38 mouse cellular contexts compared by ENCODE assay signal in the genomic region with DNA sequence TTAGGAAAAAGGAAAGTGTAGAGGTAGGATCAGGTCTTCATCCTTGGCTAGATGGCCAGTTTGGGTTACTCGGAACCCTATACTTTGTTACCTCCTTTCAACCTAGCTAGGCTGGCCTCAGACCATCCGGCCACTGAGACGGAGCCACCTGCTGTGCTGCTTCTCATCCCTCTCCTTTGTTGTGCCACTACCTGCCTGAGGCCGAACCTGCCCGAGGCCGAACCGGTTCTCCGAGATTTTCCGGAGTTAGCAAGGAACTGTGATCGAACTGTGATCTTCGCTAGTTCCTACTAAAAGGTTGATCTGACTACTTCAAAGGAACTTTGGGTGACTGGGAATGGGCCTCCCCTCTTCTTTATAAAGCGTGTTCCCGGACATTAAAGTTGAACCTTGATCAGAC. TPM values are rescaled to one million over a fixed set of nuclear protein-coding genes. Genes with fewer than 3 reads are reported as not detected.
DNase-seq lines count a peak whose midpoint lies in the region; ATAC-seq and TF ChIP-seq lines count a peak whose summit lies in the region.
"Had no signal": no experiment of that assay in that cellular context is flagged by ENCODE, and none has a peak within 500 bp of the region (broad histone marks: within the 10 kb centered on the region; RNA-seq: fewer than 3 reads in every experiment).

No protein-coding gene starts in this region.

- peaks cover 21% of the 10 kb centered on the region; the same call in 1 of the 2 replicates for H3K36me3 ChIP-seq in intestine, postnatal 0 days (ENCODE audit: control insufficient read depth, insufficient read depth)

- ATAC-seq in intestine, postnatal 0 days = no peak
- ATAC-seq: activated CD4-positive, CD25-positive, alpha-beta regulatory T cell, adult 4 months; CD4-positive, CD25-positive, alpha-beta regulatory T cell, adult 4 months; forebrain, embryonic 14.5 days; hindbrain, postnatal 0 days; lung, postnatal 0 days had no signal

- no peak for TF ChIP-seq CTCF in intestine, postnatal 0 days (IDR thresholded peaks at IDR 0.05; ENCODE audit: low read depth)

- H3K4me2 ChIP-seq in intestine, postnatal 0 days (replicated peaks; ENCODE audit: low read depth) = peak overlapping the region; percentile 35
- H3K4me2 ChIP-seq: hindbrain, embryonic 12.5 days; kidney, embryonic 15.5 days; limb, embryonic 15.5 days; liver, embryonic 13.5 days; midbrain, embryonic 12.5 days; neural tube, embryonic 13.5 days had no signal

- WGBS in intestine, postnatal 0 days = 30% methylated on average over 13 of the region's 13 CpGs

- no peak overlapping the region for H3K9ac ChIP-seq in intestine, postnatal 0 days (ENCODE audit: low read depth, low read length)
- H3K9ac ChIP-seq: hindbrain, embryonic 12.5 days; kidney, embryonic 15.5 days; limb, embryonic 15.5 days; liver, embryonic 13.5 days; midbrain, embryonic 12.5 days; neural tube, embryonic 13.5 days had no signal

- DNase-seq in urinary bladder, postnatal 25 days (ENCODE audit: low spot score) = peak; percentile 33
- no peak for DNase-seq in urinary bladder, adult 2 months (ENCODE audit: low spot score)
- DNase-seq in R1 (ENCODE audit: low read depth, low spot score) = peak; percentile 52
- DNase-seq in gastrocnemius, adult 8-10 months (ENCODE audit: low spot score in 2 of 2) = no peak
- DNase-seq in frontal cortex, postnatal 14 days (ENCODE audit: low spot score in 2 of 2) = no peak
- DNase-seq in layer of hippocampus, postnatal 14 days (ENCODE audit: low spot score in 2 of 2) = no peak
- DNase-seq: adrenal gland, adult 8-10 months; cerebellum, adult 8-10 months; cerebellum, postnatal 25 days; gastrocnemius, postnatal 14 days; heart, postnatal 36 days; kidney, adult 18-20 months; kidney, postnatal 25 days; liver, embryonic 13.5 days; lung, adult 18-20 months; lung, postnatal 4 days; thymus, postnatal 14 days had no signal

- H3K27me3 ChIP-seq in intestine, postnatal 0 days (replicated peaks; ENCODE audit: control insufficient read depth, insufficient read depth, low read length) = no peaks in the 10 kb centered on the region
- H3K27me3 ChIP-seq: hindbrain, embryonic 12.5 days; kidney, embryonic 15.5 days; limb, embryonic 15.5 days; liver, embryonic 13.5 days; megakaryocyte, embryonic 14.5 days; midbrain, embryonic 12.5 days; neural tube, embryonic 13.5 days had no signal

- no peak overlapping the region for H3K4me3 ChIP-seq in intestine, postnatal 0 days (ENCODE audit: low read depth, low read length)
- H3K4me3 ChIP-seq: heart, embryonic 10.5 days; hindbrain, embryonic 12.5 days; kidney, embryonic 15.5 days; left cerebral cortex, adult 2 months; limb, embryonic 10.5 days; limb, embryonic 15.5 days; liver, embryonic 13.5 days; megakaryocyte, embryonic 14.5 days; midbrain, embryonic 12.5 days; myocyte; neural tube, embryonic 13.5 days had no signal

- H3K27ac ChIP-seq in intestine, postnatal 0 days (ENCODE audit: low read depth, low read length) = no peak overlapping the region
- H3K27ac ChIP-seq: heart, embryonic 10.5 days; hindbrain, embryonic 12.5 days; hindbrain, postnatal 0 days; kidney, embryonic 15.5 days; left cerebral cortex, adult 2 months; limb, embryonic 10.5 days; limb, embryonic 15.5 days; liver, embryonic 13.5 days; midbrain, embryonic 12.5 days; neural tube, embryonic 13.5 days had no signal

- 0 out of 2 replicates have a peak, but pooled peaks cover 3% of the 10 kb centered on the region for H3K4me1 ChIP-seq in intestine, postnatal 0 days (replicated peaks; ENCODE audit: control insufficient read depth, insufficient read depth, low read length)
- H3K4me1 ChIP-seq: heart, embryonic 10.5 days; hindbrain, embryonic 12.5 days; kidney, embryonic 15.5 days; limb, embryonic 10.5 days; limb, embryonic 15.5 days; midbrain, embryonic 12.5 days; neural tube, embryonic 13.5 days had no signal

- H3K9me3 ChIP-seq in intestine, postnatal 0 days (ENCODE audit: control insufficient read depth) = no peaks in the 10 kb centered on the region
- H3K9me3 ChIP-seq: heart, embryonic 10.5 days; hindbrain, embryonic 12.5 days; kidney, embryonic 15.5 days; limb, embryonic 10.5 days; limb, embryonic 15.5 days; liver, embryonic 13.5 days; megakaryocyte, embryonic 14.5 days; midbrain, embryonic 12.5 days; neural tube, embryonic 13.5 days had no signal

RNA-seq across cellular contexts. Expression of gene Mre11a, which starts 6.1 kb away (rescaled TPM):
- 8.6 and 9.3 TPM in 2 replicates for polyA plus RNA-seq in urinary bladder, adult 2 months (2012; rRNA removed)
- polyA plus RNA-seq in intestine, postnatal 0 days (2015; fragmentation: Nextera tagmentation; extraction: Ambion mirVana) = 5.8 and 8.1 TPM in 2 replicates
- total RNA-seq in gastrocnemius, adult 8-10 months (2022) = 10 to 100 TPM; 10.8 to 13.5 (median 11.0) TPM
- 10 to 100 TPM in 1 of 2 experiments, 1 to 10 TPM in 1; 8.8 to 13.4 TPM for total RNA-seq in layer of hippocampus, postnatal 14 days (2021)

RNA-seq across cellular contexts. Expression of gene Ankrd49, which starts 6.3 kb away (rescaled TPM):
- polyA plus RNA-seq in urinary bladder, adult 2 months (2012; rRNA removed) = 18.0 and 18.9 TPM in 2 replicates
- polyA plus RNA-seq in intestine, postnatal 0 days (2015; fragmentation: Nextera tagmentation; extraction: Ambion mirVana) = 24.6 and 27.1 TPM in 2 replicates
- total RNA-seq in gastrocnemius, adult 8-10 months (2022) = 1 to 10 TPM; 6.0 to 7.7 (median 7.5) TPM
- 10 to 100 TPM; 17.3 to 18.0 TPM for total RNA-seq in layer of hippocampus, postnatal 14 days (2021)

RNA-seq across cellular contexts. Expression of gene 1700012B09Rik, which starts 7.5 kb away (rescaled TPM):
- polyA plus RNA-seq in urinary bladder, adult 2 months (2012; rRNA removed) = not detected in 2 replicates
- not detected in 2 replicates for polyA plus RNA-seq in intestine, postnatal 0 days (2015; fragmentation: Nextera tagmentation; extraction: Ambion mirVana)
- total RNA-seq in gastrocnemius, adult 8-10 months (2022) = not detected
- 1 to 10 TPM in 1 of 2 experiments, not detected in 1; 1.2 TPM for total RNA-seq in layer of hippocampus, postnatal 14 days (2021)
- total RNA-seq: adrenal gland, adult 8-10 months; adrenal gland, postnatal 4 days; gastrocnemius, postnatal 14 days; heart, postnatal 36 days; left cerebral cortex, adult 2 months had no signal
- polyA plus RNA-seq: activated CD4-positive, CD25-positive, alpha-beta regulatory T cell, adult 4 months; CD4-positive, CD25-positive, alpha-beta regulatory T cell, adult 4 months; heart, embryonic 10.5 days; kidney, embryonic 15.5 days; limb, embryonic 10.5 days; limb, embryonic 15.5 days; liver, embryonic 13.5 days; neural tube, embryonic 13.5 days; stomach, embryonic 14.5 days had no signal

RNA-seq across cellular contexts. Expression of gene Fut4, which starts 26.1 kb away (rescaled TPM):
- 5.1 and 5.2 TPM in 2 replicates for polyA plus RNA-seq in urinary bladder, adult 2 months (2012; rRNA removed)
- 2.3 and 2.6 TPM in 2 replicates for polyA plus RNA-seq in intestine, postnatal 0 days (2015; fragmentation: Nextera tagmentation; extraction: Ambion mirVana)
- total RNA-seq in gastrocnemius, adult 8-10 months (2022) = under 1 TPM; 0.11 to 0.29 (median 0.18) TPM
- under 1 TPM; 0.12 to 0.23 TPM for total RNA-seq in layer of hippocampus, postnatal 14 days (2021)

RNA-seq across cellular contexts. Expression of gene Piwil4, which starts 37.8 kb away (rescaled TPM):
- 0.62 and 0.67 TPM in 2 replicates for polyA plus RNA-seq in urinary bladder, adult 2 months (2012; rRNA removed)
- polyA plus RNA-seq in intestine, postnatal 0 days (2015; fragmentation: Nextera tagmentation; extraction: Ambion mirVana) = 0.17 and 0.18 TPM in 2 replicates
- total RNA-seq in gastrocnemius, adult 8-10 months (2022) = not detected
- total RNA-seq in layer of hippocampus, postnatal 14 days (2021) = under 1 TPM in 1 of 2 experiments, not detected in 1; 0.14 TPM
- total RNA-seq: granulocyte monocyte progenitor cell, adult 5-6 weeks; heart, postnatal 36 days; layer of hippocampus, adult 18-20 months; left cerebral cortex, adult 2 months had no signal
- polyA plus RNA-seq: embryonic facial prominence, embryonic 11.5 days; heart, embryonic 10.5 days; limb, embryonic 10.5 days; neural tube, embryonic 13.5 days had no signal

Comparison
In these comparisons a context has a peak if more than half of its experiments do, and no peak if none do; other contexts are left out.
1. DNase-seq: peak in urinary bladder, postnatal 25 days (single experiment) and R1 (single experiment); none in urinary bladder, adult 2 months (single experiment), gastrocnemius, adult 8-10 months (0 of 2), frontal cortex, postnatal 14 days (0 of 2) and layer of hippocampus, postnatal 14 days (0 of 2).